30 mouse cellular contexts compared by ENCODE assay signal in genomic region chr1:36531461-36531860, GRCm38 (mm10). TPM values are rescaled to one million over a fixed set of nuclear protein-coding genes. Genes with fewer than 3 reads are reported as not detected.
DNase-seq lines count a peak whose midpoint lies in the region; ATAC-seq and TF ChIP-seq lines count a peak whose summit lies in the region.
"Had no signal": no experiment of that assay in that cellular context is flagged by ENCODE, and none has a peak within 500 bp of the region (broad histone marks: within the 10 kb centered on the region; RNA-seq: fewer than 3 reads in every experiment).

No protein-coding gene starts in this region.

- WGBS in heart, embryonic 10.5 days = 81% methylated on average over 12 of the region's 12 CpGs
- 94% methylated on average over 12 of the region's 12 CpGs for WGBS in intestine, embryonic 16.5 days
- 85% methylated on average over 12 of the region's 12 CpGs for WGBS in intestine, embryonic 15.5 days

- H3K27ac ChIP-seq in heart, embryonic 10.5 days = peak overlapping the region; percentile 49; the same call in 1 of the 2 replicates
- no peak overlapping the region for H3K27ac ChIP-seq in intestine, embryonic 16.5 days (ENCODE audit: low read length)
- no peak overlapping the region for H3K27ac ChIP-seq in intestine, embryonic 15.5 days
- H3K27ac ChIP-seq: embryonic facial prominence, embryonic 13.5 days; forebrain, embryonic 10.5 days; hindbrain, embryonic 10.5 days; hindbrain, embryonic 15.5 days; liver, embryonic 12.5 days; midbrain, embryonic 13.5 days; stomach, embryonic 15.5 days had no signal

- H3K79me2 ChIP-seq in myocyte (ENCODE audit: control insufficient read depth, insufficient read depth) = no peaks in the 10 kb centered on the region

- peak; percentile 37 for DNase-seq in gastrocnemius, adult 18-20 months (ENCODE audit: low spot score)
- no peak for DNase-seq in gastrocnemius, postnatal 14 days
- no peak for DNase-seq in heart, embryonic 10.5 days (ENCODE audit: low spot score)
- no peak for DNase-seq in heart, postnatal 25 days (ENCODE audit: low spot score)
- DNase-seq in spleen, postnatal 10 days (ENCODE audit: low spot score in 2 of 2) = no peak
- DNase-seq: cerebellum, adult 18-20 months; cerebellum, postnatal 10 days; kidney, adult 2 months; kidney, postnatal 36 days; layer of hippocampus, postnatal 36 days; left cerebral cortex, postnatal 4 days; liver, postnatal 0 days; lung, postnatal 36 days; right cerebral cortex, postnatal 14 days had no signal

- no peaks in the 10 kb centered on the region for H3K9me3 ChIP-seq in heart, embryonic 10.5 days
- H3K9me3 ChIP-seq in intestine, embryonic 16.5 days (ENCODE audit: control insufficient read depth, low read length) = no peaks in the 10 kb centered on the region
- no peaks in the 10 kb centered on the region for H3K9me3 ChIP-seq in intestine, embryonic 15.5 days
- H3K9me3 ChIP-seq: embryonic facial prominence, embryonic 13.5 days; forebrain, embryonic 10.5 days; hindbrain, embryonic 10.5 days; hindbrain, embryonic 15.5 days; liver, embryonic 12.5 days; midbrain, embryonic 13.5 days; stomach, embryonic 15.5 days had no signal

- H3K4me1 ChIP-seq in heart, embryonic 10.5 days = peaks cover 46% of the 10 kb centered on the region
- H3K4me1 ChIP-seq in intestine, embryonic 16.5 days (ENCODE audit: control insufficient read depth, insufficient read depth, low read length) = no peaks in the 10 kb centered on the region
- H3K4me1 ChIP-seq in intestine, embryonic 15.5 days (replicated peaks) = 0 out of 2 replicates have a peak, but pooled peaks cover 3% of the 10 kb centered on the region

- no peak for TF ChIP-seq POLR2A in myocyte (IDR thresholded peaks at IDR 0.05; ENCODE audit: insufficient read length, low read depth)

- H3K4me3 ChIP-seq in heart, embryonic 10.5 days = no peak overlapping the region
- H3K4me3 ChIP-seq in intestine, embryonic 16.5 days (ENCODE audit: low read length) = no peak overlapping the region
- H3K4me3 ChIP-seq in intestine, embryonic 15.5 days (replicated peaks) = no peak overlapping the region
- no peak overlapping the region for H3K4me3 ChIP-seq in myocyte
- H3K4me3 ChIP-seq: embryonic facial prominence, embryonic 13.5 days; forebrain, embryonic 10.5 days; hindbrain, embryonic 10.5 days; hindbrain, embryonic 15.5 days; liver, embryonic 12.5 days; midbrain, embryonic 13.5 days; stomach, embryonic 15.5 days had no signal

- H3K9ac ChIP-seq in intestine, embryonic 16.5 days (ENCODE audit: low read depth, low read length) = 0 out of 2 replicates have a peak overlapping the region, but pooled peaks have one; percentile 7
- H3K9ac ChIP-seq in intestine, embryonic 15.5 days = no peak overlapping the region
- H3K9ac ChIP-seq: embryonic facial prominence, embryonic 13.5 days; hindbrain, embryonic 15.5 days; liver, embryonic 12.5 days; liver, postnatal 0 days; midbrain, embryonic 13.5 days; stomach, embryonic 15.5 days had no signal

- no peak overlapping the region for H3K4me2 ChIP-seq in intestine, embryonic 16.5 days (ENCODE audit: low read depth, low read length)
- no peak overlapping the region for H3K4me2 ChIP-seq in intestine, embryonic 15.5 days (replicated peaks)
- H3K4me2 ChIP-seq in myocyte (ENCODE audit: low read depth) = no peak overlapping the region
- H3K4me2 ChIP-seq: embryonic facial prominence, embryonic 13.5 days; hindbrain, embryonic 15.5 days; liver, embryonic 12.5 days; midbrain, embryonic 13.5 days; stomach, embryonic 15.5 days had no signal

- H3ac ChIP-seq in myocyte (ENCODE audit: control insufficient read depth, insufficient read length) = no peak overlapping the region

- no peaks in the 10 kb centered on the region for H3K27me3 ChIP-seq in heart, embryonic 10.5 days (ENCODE audit: insufficient read depth, poor library complexity, severe bottlenecking)
- H3K27me3 ChIP-seq in intestine, embryonic 16.5 days (replicated peaks; ENCODE audit: control insufficient read depth, insufficient read depth, low read length) = no peaks in the 10 kb centered on the region
- no peaks in the 10 kb centered on the region for H3K27me3 ChIP-seq in intestine, embryonic 15.5 days (replicated peaks)
- no peaks in the 10 kb centered on the region for H3K27me3 ChIP-seq in myocyte (ENCODE audit: control insufficient read depth, insufficient read depth, insufficient read length)
- H3K27me3 ChIP-seq: CH12.LX; embryonic facial prominence, embryonic 13.5 days; hindbrain, embryonic 15.5 days; liver, embryonic 12.5 days; midbrain, embryonic 13.5 days; stomach, embryonic 15.5 days had no signal

- H3K36me3 ChIP-seq in heart, embryonic 10.5 days = peaks cover 21% of the 10 kb centered on the region; the same call in 1 of the 2 replicates
- no peaks in the 10 kb centered on the region; the same call in 1 of the 2 replicates for H3K36me3 ChIP-seq in intestine, embryonic 16.5 days (ENCODE audit: control insufficient read depth, insufficient read depth, low read length)
- peaks cover 5% of the 10 kb centered on the region; the same call in 1 of the 2 replicates for H3K36me3 ChIP-seq in intestine, embryonic 15.5 days
- H3K36me3 ChIP-seq in myocyte (ENCODE audit: control insufficient read depth, insufficient read depth) = peaks cover 3% of the 10 kb centered on the region
- H3K36me3 ChIP-seq: hindbrain, embryonic 15.5 days; stomach, embryonic 15.5 days had no signal

- ATAC-seq in intestine, embryonic 16.5 days = no peak
- no peak for ATAC-seq in intestine, embryonic 15.5 days
- ATAC-seq: forebrain, embryonic 16.5 days; inflammation-experienced regulatory T-cells, adult 6 months; liver, embryonic 12.5 days; liver, postnatal 0 days; midbrain, embryonic 13.5 days had no signal

- intact Hi-C loops in gastrocnemius, postnatal 14 days (cut with DNase I; ENCODE audit: low total_unique reads) = no loop called here
- intact Hi-C loops in heart, postnatal 25 days (cut with DNase I) = no loop called here

TF ChIP-seq in myocyte, 11 proteins besides CTCF, POLR2A, EP300 and RAD21:
- TF ChIP-seq POLR2AphosphoS2 (IDR thresholded peaks at IDR 0.05; ENCODE audit: insufficient read length, low read depth) (peak; percentile 69), TCF3 (IDR thresholded peaks at IDR 0.05; ENCODE audit: insufficient read length, low read depth) (no peak)

RNA-seq across cellular contexts. Expression of gene Ankrd23, which starts 5.2 kb away (rescaled TPM):
- total RNA-seq in gastrocnemius, adult 18-20 months (2021) = 1,000 to 10,000 TPM; 3,219 to 3,282 TPM
- total RNA-seq in gastrocnemius, postnatal 14 days (2021) = 1,000 to 10,000 TPM; 1,005 to 1,120 TPM
- polyA plus RNA-seq in heart, embryonic 10.5 days (2016; fragmentation: Nextera tagmentation; extraction: Ambion mirVana) = 16.7 and 19.0 TPM in 2 replicates
- total RNA-seq in heart, postnatal 25 days (2021) = 100 to 1,000 TPM; 215 to 337 TPM
- polyA plus RNA-seq in intestine, embryonic 16.5 days (2015; fragmentation: Nextera tagmentation; extraction: Ambion mirVana) = 12.7 and 14.6 TPM in 2 replicates
- 12.7 and 14.7 TPM in 2 replicates for polyA plus RNA-seq in intestine, embryonic 15.5 days (2015; fragmentation: Nextera tagmentation; extraction: Ambion mirVana)
- 78.6 TPM for polyA plus RNA-seq in myocyte (2012; fragmentation: generic; extraction: Trizol)

RNA-seq across cellular contexts. Expression of gene Gm42417, which starts 7.8 kb away (rescaled TPM):
- total RNA-seq in gastrocnemius, adult 18-20 months (2021) = 1,000 to 10,000 TPM; 1,348 to 1,458 TPM
- total RNA-seq in gastrocnemius, postnatal 14 days (2021) = 100 to 1,000 TPM; 440 to 562 TPM
- 0.20 and 1.0 TPM in 2 replicates for polyA plus RNA-seq in heart, embryonic 10.5 days (2016; fragmentation: Nextera tagmentation; extraction: Ambion mirVana)
- total RNA-seq in heart, postnatal 25 days (2021) = 100 to 1,000 TPM; 112 to 186 TPM
- 0.37 TPM in 1 of 2 replicates, not detected in the other for polyA plus RNA-seq in intestine, embryonic 16.5 days (2015; fragmentation: Nextera tagmentation; extraction: Ambion mirVana)
- 0.20 TPM in 1 of 2 replicates, not detected in the other for polyA plus RNA-seq in intestine, embryonic 15.5 days (2015; fragmentation: Nextera tagmentation; extraction: Ambion mirVana)
- 0.13 TPM for polyA plus RNA-seq in myocyte (2012; fragmentation: generic; extraction: Trizol)
- total RNA-seq: common myeloid progenitor, adult 5-6 weeks; layer of hippocampus, postnatal 36 days; left cerebral cortex, postnatal 4 days had no signal
- polyA plus RNA-seq: embryonic facial prominence, embryonic 13.5 days; forebrain, embryonic 10.5 days; gonadal fat pad, adult 2 months; kidney, adult 2 months; liver, postnatal 0 days; midbrain, embryonic 13.5 days; small intestine, adult 2 months; stomach, embryonic 15.5 days had no signal

RNA-seq across cellular contexts. Expression of gene Ankrd39, which starts 15.8 kb away (rescaled TPM):
- total RNA-seq in gastrocnemius, adult 18-20 months (2021) = 1 to 10 TPM; 7.3 to 8.6 TPM
- total RNA-seq in gastrocnemius, postnatal 14 days (2021) = 1 to 10 TPM; 5.7 to 9.6 TPM
- 23.9 and 24.5 TPM in 2 replicates for polyA plus RNA-seq in heart, embryonic 10.5 days (2016; fragmentation: Nextera tagmentation; extraction: Ambion mirVana)
- 1 to 10 TPM; 5.6 to 8.1 TPM for total RNA-seq in heart, postnatal 25 days (2021)
- polyA plus RNA-seq in intestine, embryonic 16.5 days (2015; fragmentation: Nextera tagmentation; extraction: Ambion mirVana) = 23.6 and 26.8 TPM in 2 replicates
- polyA plus RNA-seq in intestine, embryonic 15.5 days (2015; fragmentation: Nextera tagmentation; extraction: Ambion mirVana) = 21.2 and 23.8 TPM in 2 replicates
- 17.9 TPM for polyA plus RNA-seq in myocyte (2012; fragmentation: generic; extraction: Trizol)

RNA-seq across cellular contexts. Expression of gene Cnnm3, which starts 19.8 kb away (rescaled TPM):
- 10 to 100 TPM; 11.6 TPM for total RNA-seq in gastrocnemius, adult 18-20 months (2021)
- total RNA-seq in gastrocnemius, postnatal 14 days (2021) = 10 to 100 TPM in 1 of 2 experiments, 1 to 10 TPM in 1; 9.3 to 13.3 TPM
- polyA plus RNA-seq in heart, embryonic 10.5 days (2016; fragmentation: Nextera tagmentation; extraction: Ambion mirVana) = 1.5 and 2.5 TPM in 2 replicates
- total RNA-seq in heart, postnatal 25 days (2021) = 10 to 100 TPM; 14.7 to 15.7 TPM
- 2.1 and 2.3 TPM in 2 replicates for polyA plus RNA-seq in intestine, embryonic 16.5 days (2015; fragmentation: Nextera tagmentation; extraction: Ambion mirVana)
- 2.9 and 3.4 TPM in 2 replicates for polyA plus RNA-seq in intestine, embryonic 15.5 days (2015; fragmentation: Nextera tagmentation; extraction: Ambion mirVana)
- 10.2 TPM for polyA plus RNA-seq in myocyte (2012; fragmentation: generic; extraction: Trizol)

RNA-seq across cellular contexts. Expression of gene Sema4c, which starts 26.7 kb away (rescaled TPM):
- 1 to 10 TPM; 4.7 to 6.8 TPM for total RNA-seq in gastrocnemius, adult 18-20 months (2021)
- 10 to 100 TPM; 12.1 to 13.1 TPM for total RNA-seq in gastrocnemius, postnatal 14 days (2021)
- polyA plus RNA-seq in heart, embryonic 10.5 days (2016; fragmentation: Nextera tagmentation; extraction: Ambion mirVana) = 12.2 and 15.2 TPM in 2 replicates
- 10 to 100 TPM; 14.8 to 15.7 TPM for total RNA-seq in heart, postnatal 25 days (2021)
- 7.4 and 7.9 TPM in 2 replicates for polyA plus RNA-seq in intestine, embryonic 16.5 days (2015; fragmentation: Nextera tagmentation; extraction: Ambion mirVana)
- 10.6 and 11.6 TPM in 2 replicates for polyA plus RNA-seq in intestine, embryonic 15.5 days (2015; fragmentation: Nextera tagmentation; extraction: Ambion mirVana)
- polyA plus RNA-seq in myocyte (2012; fragmentation: generic; extraction: Trizol) = 30.7 TPM
